Mouse (Mus musculus) megakaryocyte, embryonic 14.5 days (primary cell): ENCODE measurements around the gene Gm37240.

Experiments used
- FLI1 ChIP-seq: IDR thresholded peaks from 2 replicates; pipeline ENCODE4 v1.6.1; 2012; ENCODE audit warnings: low read length, inconsistent platforms, mixed read lengths
- GATA1 ChIP-seq: IDR thresholded peaks from 3 replicates; pipeline ENCODE4 v1.6.1; 2012; ENCODE audit warnings: mixed read lengths, low read length, inconsistent platforms, borderline replicate concordance

DNA sequence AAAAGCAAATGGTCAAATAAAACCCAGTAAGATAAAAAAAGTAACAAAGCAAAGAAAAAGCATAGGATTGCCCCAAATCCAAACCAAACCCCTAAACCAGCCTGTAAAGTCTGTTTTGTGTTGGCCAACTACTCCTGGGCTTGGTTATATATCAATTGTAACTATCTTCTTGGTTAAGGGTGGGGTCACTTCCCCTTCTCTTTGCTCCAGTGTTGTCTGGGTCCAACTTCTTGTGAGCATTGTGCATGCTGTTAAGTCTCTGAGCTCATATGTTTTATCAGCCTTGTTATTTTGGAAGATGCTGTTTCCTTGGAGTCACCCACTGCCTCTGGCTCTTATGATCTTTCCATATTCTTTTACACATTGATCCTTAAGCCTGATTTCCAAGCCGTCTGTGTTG is 1032.9 kb downstream of the Gm37240 start:
- TF ChIP-seq GATA1, result no peak
- TF ChIP-seq FLI1, result no peak
